Mouse (Mus musculus): ENCODE data around the gene Zbtb42.

The Zbtb42 gene

DNA sequence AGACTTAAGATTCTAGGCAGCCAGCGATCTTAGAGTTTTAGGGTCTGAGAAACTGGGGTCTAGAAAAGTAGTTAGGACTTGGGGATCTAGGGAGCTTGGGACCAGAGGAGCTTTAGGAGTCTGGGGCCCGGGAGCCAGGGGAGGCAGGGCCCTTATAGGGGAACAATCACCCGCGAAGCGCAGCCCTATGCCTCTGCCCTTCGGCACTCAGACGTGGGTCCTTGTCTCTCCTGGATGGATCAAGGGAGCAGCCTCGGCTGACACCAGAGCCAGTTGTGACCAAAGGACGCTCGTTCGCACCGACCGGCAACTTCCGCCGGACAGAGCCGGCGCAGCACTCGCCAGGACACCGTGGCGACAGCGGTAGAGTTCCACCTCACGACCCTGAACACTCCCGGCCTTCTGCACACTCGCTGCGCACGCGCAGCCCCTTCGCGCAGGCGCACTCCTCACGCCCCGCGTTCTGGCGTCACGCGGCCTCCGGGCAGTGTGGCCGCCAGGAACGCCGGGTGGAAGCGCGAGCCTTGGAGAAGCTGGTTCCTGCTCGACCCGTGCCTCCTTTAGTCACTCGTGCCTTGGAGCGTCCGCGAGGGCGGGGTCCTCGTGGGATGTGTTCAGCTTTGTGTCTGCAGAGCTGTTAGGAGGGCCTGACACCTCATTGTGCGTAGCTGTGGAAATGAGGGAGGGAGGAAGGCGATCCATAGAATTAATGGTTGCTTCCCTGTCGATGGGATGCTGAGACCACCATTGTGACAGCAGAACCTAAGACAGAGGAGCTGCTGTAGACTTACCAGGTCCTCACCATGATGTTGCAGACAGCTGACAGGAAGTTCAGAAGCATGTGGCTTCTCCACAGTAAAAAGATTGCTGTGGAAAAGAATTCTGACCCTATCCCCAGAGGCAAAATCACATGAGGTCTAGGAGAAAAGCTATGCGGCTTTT, 14.8 kb downstream of the Zbtb42 start:
- peak; percentile 91 for DNase-seq (ENCODE audit: low spot score)

GRCm38 (mm10) chr12:112694127-112694475, 15.5 kb downstream of the Zbtb42 start:
- DNase-seq (ENCODE audit: low spot score), result no peak

DNA sequence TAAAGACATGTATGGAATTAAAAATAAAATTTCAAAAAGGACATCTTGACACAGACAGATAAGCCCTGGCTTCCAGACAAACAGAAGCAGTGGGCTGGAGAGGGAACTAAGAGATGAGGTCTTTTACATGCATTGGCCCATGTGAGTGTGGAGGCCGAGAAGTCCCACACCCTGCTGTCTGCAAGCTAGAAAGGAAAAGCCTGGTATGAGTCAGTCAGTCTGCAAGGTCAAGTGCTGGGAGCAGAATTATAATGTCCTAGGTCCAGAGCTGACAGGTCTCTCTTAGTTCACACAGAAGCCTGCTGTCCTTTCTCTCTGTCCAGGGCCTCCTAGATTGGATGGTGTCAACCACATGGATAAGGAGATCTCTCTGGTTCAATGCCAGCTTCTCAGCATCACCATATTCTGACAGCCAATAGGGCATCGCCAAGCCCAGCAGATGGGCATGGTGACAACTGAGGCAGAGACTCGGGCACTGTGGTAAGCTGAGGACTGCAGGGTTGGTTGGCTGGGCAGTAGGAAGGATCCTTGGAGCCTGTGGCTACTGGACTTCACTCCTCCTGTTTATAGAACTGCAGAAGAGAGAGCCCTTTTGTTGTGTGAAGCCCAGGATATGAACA, 18.3 kb downstream of the Zbtb42 start:
- DNase-seq (ENCODE audit: low spot score), result no peak

- no peak for DNase-seq (ENCODE audit: low spot score)
Observed at GRCm38 (mm10) chr12:112700522-112700921, 21.9 kb downstream of the Zbtb42 start.

GRCm38 (mm10) chr12:112702374-112703320, 24.0 kb downstream of the Zbtb42 start:
- no peak for DNase-seq (ENCODE audit: low spot score)

DNA sequence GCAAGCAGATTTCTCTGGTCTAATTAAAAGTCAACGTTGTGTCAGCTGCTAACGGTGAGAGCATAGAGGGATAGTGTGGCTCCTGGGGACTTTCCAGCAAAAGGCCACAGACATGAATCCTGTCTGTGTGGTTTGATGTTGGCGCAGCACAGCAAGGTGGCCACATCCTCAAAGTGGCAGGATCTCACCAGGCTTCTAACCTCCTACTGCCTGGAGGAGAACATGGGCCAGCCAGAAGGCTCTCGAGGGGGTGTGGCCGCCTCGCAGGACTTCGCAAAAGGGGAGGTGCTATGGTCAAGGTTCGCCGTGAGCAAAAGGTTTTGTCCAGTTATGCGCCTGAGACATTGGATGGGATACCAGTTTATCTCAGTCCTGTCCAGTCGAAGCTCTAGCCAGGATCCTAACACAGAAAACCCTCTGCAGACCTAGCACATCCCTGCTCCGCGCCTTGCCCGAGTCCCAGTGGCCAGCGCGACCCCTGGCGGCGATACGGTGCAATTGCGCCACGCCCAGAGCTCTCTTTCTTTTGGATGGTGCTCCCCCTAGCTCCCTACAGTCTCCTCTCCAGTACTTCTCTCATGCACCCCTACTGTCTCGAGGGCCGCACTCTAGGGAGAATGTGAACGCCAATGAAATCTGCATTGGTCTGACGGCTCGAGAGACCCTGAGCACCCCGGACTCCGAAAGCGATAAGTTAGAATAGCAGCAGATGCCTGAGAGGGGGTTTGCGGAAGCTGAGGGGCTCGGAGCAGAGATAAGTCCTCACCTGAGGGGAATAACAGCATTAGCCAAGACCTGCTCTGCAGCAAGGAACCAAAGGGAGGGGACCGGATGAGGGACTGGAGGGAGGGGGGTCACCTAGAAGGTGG, 28.3 kb downstream of the Zbtb42 start:
- DNase-seq (ENCODE audit: low spot score), result peak; percentile 89

- no peak for DNase-seq (ENCODE audit: low spot score)
Observed at GRCm38 (mm10) chr12:112707573-112707869, 28.9 kb downstream of the Zbtb42 start.

DNA sequence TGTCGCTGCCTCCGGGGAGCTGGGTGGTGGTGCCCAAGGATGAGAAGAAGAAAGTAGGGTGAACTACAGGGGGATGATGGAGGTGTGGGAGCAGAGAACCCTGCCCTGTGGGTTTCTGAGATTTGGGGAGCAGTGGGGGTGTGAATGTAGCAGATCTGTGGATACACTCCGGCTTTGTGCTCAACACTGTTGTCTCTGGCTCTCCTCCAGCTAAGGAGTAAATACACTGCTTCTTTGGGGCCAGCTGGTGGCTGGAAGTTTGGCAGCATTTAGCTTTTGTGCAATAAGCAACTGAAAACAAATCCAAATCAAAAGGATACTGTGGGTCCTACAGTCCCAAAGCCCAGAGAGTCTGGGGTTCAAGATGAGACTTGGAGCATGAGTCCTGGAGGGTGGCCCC, 35.4 kb downstream of the Zbtb42 start:
- no peak for DNase-seq (ENCODE audit: low spot score)

GRCm38 (mm10) chr12:112717140-112717539, 38.5 kb downstream of the Zbtb42 start:
- DNase-seq (ENCODE audit: low spot score), result no peak

GRCm38 (mm10) chr12:112718995-112719394, 40.4 kb downstream of the Zbtb42 start:
- DNase-seq (ENCODE audit: low spot score), result no peak

- DNase-seq (ENCODE audit: low spot score), result no peak
Observed at GRCm38 (mm10) chr12:112720216-112720615, 41.6 kb downstream of the Zbtb42 start, which contains the start of gene Cep170b. Gene Cep170b, plus strand, starts transcription at chr12:112720455.

- no peak for DNase-seq (ENCODE audit: low spot score)
Observed at GRCm38 (mm10) chr12:112720890-112721423, 42.3 kb downstream of the Zbtb42 start.

DNA sequence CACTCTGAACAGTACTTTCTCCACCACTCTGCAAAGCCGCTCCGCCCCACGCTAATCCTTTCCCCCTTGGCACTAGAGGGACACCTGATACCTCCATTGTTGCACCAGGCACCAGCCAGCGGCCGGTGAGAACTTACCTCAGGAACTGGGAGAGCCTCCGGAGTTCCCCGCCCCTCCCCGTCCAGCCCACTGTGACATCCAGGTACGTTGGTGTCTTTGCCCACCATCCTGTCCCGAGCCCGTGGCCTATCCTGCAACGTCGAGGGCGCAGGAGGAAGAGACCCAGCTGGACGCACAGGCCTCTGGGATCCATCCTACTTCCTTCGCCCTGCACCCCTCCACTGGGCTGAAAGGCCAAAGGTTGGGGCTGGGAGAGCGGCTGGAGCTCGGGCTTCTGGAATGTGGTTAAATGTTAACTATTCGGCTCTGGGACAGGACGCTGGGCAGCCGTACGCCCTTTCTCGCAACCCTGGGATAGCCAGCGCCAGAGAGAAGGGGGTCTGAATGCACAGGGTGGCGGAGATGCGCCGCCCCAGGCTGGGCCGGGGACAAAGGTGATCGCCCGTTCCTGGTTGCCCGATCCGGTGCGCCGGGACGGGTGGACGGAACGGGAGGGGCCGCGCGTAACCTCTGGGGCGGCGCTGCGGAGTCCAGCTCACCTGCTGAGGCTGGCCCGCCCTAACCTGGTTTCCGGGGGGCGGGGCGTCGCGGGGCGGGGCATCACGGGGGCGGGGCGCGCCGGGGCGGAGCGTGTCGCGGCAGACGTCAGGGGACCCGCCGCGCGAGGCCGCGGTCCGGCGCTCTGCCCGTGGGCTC, 43.0 kb downstream of the Zbtb42 start:
- no peak for DNase-seq (ENCODE audit: low spot score)

DNA sequence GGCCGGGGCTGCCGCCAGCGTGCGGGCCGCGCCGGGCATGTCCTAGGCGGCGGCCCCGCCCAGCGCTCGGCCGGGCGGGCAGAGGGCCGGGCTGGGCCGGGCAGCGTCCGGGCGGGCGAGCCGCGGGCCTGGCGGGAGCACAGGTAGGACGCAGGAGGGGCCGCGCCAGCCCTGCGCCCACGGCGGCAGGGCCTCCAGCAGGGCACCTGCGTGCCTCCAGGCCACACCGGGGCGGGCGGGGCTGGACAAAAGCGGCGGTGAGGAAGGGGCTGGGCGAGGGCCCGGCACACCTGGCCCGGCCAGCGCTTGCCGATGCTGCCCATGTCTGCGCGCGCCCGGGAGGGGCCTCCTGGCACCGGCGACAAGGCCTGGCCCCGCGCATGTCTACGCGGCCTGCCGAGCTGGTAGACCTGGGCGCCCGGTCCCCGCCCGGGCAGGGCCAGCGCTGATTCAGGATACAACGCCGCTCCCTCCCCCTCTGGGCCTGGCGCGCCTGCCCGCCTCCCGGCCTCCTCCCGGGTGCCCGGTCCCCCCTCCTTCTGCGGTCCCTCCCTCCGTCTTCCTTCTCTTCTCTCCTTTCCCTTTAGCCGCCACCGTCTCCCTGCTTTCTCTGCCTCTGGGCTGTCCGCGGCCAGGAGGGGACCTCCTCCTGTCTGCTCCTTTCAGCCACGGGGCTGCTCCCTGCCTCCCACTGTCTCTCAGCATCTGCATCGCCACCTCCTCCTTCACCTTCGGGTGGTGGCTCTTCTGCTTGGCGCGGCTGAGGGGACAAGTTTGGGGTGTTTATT, 43.8 kb downstream of the Zbtb42 start:
- DNase-seq (ENCODE audit: low spot score), result peak; percentile 41

DNA sequence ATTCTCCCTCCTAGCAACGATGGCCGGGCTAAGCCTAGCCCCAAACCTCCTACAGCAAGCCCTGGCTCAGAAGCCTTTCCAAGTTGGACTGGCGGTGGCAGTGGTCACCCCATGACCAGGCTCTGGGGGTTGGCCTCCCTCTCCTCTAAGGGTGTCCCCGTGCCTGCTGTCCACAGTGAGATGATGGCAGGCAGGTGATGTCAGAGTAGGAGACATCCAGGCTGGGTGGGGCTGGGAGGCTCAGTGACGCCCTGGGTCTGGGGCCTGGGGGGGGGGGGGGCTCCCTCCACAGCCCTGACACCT, 44.4 kb downstream of the Zbtb42 start:
- no peak for DNase-seq (ENCODE audit: low spot score)

DNA sequence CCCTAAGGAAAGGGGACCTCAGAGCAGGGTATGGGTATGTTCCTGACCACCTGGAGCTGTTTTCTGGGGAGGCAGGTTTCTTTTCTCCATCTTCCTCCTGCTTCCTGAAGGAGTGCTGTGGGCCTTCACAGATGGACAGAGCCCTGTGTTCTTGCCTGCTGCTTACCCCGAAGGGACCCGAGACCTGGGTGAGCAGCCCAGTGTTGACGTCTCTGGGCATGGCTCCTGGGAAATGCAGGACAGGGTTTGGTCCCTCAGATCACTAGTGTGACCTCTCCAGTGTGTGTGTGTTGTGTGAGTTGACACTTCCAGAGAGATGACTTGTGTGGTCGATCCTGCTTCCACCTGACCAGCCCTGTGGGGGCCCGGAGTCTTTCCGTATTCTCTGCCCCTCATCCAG, 44.8 kb downstream of the Zbtb42 start:
- no peak for DNase-seq (ENCODE audit: low spot score)

GRCm38 (mm10) chr12:112724077-112724805, 45.6 kb downstream of the Zbtb42 start:
- peak; percentile 50 for DNase-seq (ENCODE audit: low spot score)

DNA sequence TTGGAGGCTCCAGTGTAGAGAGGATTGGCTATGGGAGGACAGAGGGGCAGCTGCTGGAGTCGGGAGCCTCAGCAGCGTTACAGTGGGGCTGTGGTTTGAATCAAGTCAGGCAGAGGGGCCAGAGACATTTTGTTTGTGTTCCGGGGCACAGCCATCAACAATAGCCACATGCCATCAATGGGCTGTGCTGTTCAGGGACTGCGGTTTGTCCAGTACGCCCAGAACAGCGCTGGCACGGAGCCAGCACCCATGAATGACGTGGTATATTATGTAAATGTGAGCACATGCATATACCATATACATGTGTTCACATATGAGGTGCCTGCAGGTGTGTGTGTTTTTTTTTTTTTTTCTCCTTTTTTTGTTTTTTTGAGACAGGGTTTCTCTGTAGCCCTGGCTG, 49.2 kb downstream of the Zbtb42 start:
- DNase-seq (ENCODE audit: low spot score), result no peak

DNA sequence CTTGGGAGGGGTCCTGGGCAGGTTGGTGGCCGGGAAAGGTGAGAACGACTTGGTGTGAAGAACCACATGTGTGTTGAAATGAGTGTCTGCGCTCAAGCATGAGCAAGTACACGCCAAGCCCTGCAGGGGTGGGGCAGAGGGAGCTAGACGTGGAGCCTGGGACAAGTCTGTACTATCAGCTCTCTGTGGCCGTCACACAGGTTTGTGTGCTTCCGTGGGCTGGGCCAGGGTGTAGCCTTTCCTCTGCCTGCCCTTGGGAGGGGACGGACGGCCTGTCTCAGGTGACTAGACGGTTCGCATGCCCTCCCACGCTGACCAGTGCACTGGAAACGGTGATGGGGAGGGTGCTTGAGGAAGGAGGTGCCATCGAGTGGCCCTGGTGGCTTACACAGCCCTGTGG, 52.2 kb downstream of the Zbtb42 start:
- DNase-seq (ENCODE audit: low spot score), result no peak

Measured in ovary, postnatal 10 days (tissue).